17 mouse cellular contexts compared by ENCODE assay signal in genomic region chr9:37027825-37028575, GRCm38 (mm10).
DNase-seq lines count a peak whose midpoint lies in the region; ATAC-seq and TF ChIP-seq lines count a peak whose summit lies in the region.
"Had no signal": no experiment of that assay in that cellular context is flagged by ENCODE, and none has a peak within 500 bp of the region (broad histone marks: within the 10 kb centered on the region; RNA-seq: fewer than 3 reads in every experiment).

No protein-coding gene starts in this region.

- ATAC-seq in forebrain, embryonic 16.5 days = peak; percentile 24
- ATAC-seq in midbrain, embryonic 15.5 days (replicated peaks) = peak; percentile 40; the same call in 1 of the 2 replicates
- ATAC-seq in liver, postnatal 0 days = no peak

- H3K27me3 ChIP-seq in forebrain, embryonic 16.5 days (replicated peaks; ENCODE audit: control insufficient read depth, insufficient read depth, low read length) = no peaks in the 10 kb centered on the region
- H3K27me3 ChIP-seq in midbrain, embryonic 15.5 days (replicated peaks) = no peaks in the 10 kb centered on the region
- H3K27me3 ChIP-seq in liver, postnatal 0 days (ENCODE audit: insufficient read depth, low read length) = no peaks in the 10 kb centered on the region
- H3K27me3 ChIP-seq: embryonic facial prominence, embryonic 15.5 days; heart, embryonic 15.5 days; liver, embryonic 15.5 days had no signal

- H3K36me3 ChIP-seq in forebrain, embryonic 16.5 days (ENCODE audit: control insufficient read depth, insufficient read depth) = no peaks in the 10 kb centered on the region
- H3K36me3 ChIP-seq in midbrain, embryonic 15.5 days (replicated peaks) = no peaks in the 10 kb centered on the region
- no peaks in the 10 kb centered on the region for H3K36me3 ChIP-seq in liver, postnatal 0 days (replicated peaks; ENCODE audit: insufficient read depth, low read length)
- H3K36me3 ChIP-seq: embryonic facial prominence, embryonic 15.5 days; heart, embryonic 15.5 days; limb, embryonic 13.5 days; liver, embryonic 15.5 days had no signal

- H3K4me3 ChIP-seq in forebrain, embryonic 16.5 days (replicated peaks; ENCODE audit: low read length) = no peak overlapping the region
- no peak overlapping the region for H3K4me3 ChIP-seq in midbrain, embryonic 15.5 days
- no peak overlapping the region for H3K4me3 ChIP-seq in liver, postnatal 0 days (ENCODE audit: low read depth, low read length)
- H3K4me3 ChIP-seq: embryonic facial prominence, embryonic 15.5 days; heart, embryonic 15.5 days; limb, embryonic 13.5 days; liver, embryonic 15.5 days had no signal

- H3K9me3 ChIP-seq in forebrain, embryonic 16.5 days (ENCODE audit: control insufficient read depth, low read length) = no peaks in the 10 kb centered on the region
- H3K9me3 ChIP-seq in midbrain, embryonic 15.5 days = no peaks in the 10 kb centered on the region
- H3K9me3 ChIP-seq in liver, postnatal 0 days (ENCODE audit: low read length) = no peaks in the 10 kb centered on the region
- H3K9me3 ChIP-seq: embryonic facial prominence, embryonic 15.5 days; heart, embryonic 15.5 days; limb, embryonic 13.5 days; liver, embryonic 15.5 days had no signal

- no peak for TF ChIP-seq CTCF in liver, postnatal 0 days (IDR thresholded peaks at IDR 0.05; ENCODE audit: low read depth)

- no peak overlapping the region for H3K4me2 ChIP-seq in forebrain, embryonic 16.5 days (ENCODE audit: low read length)
- H3K4me2 ChIP-seq in midbrain, embryonic 15.5 days = no peak overlapping the region
- H3K4me2 ChIP-seq in liver, postnatal 0 days (ENCODE audit: low read depth, low read length) = no peak overlapping the region
- H3K4me2 ChIP-seq: embryonic facial prominence, embryonic 15.5 days; heart, embryonic 15.5 days; limb, embryonic 13.5 days; liver, embryonic 15.5 days had no signal

- H3K9ac ChIP-seq in forebrain, embryonic 16.5 days (replicated peaks; ENCODE audit: low read depth, low read length) = no peak overlapping the region
- H3K9ac ChIP-seq in midbrain, embryonic 15.5 days = no peak overlapping the region
- H3K9ac ChIP-seq in liver, postnatal 0 days (replicated peaks) = no peak overlapping the region
- H3K9ac ChIP-seq: embryonic facial prominence, embryonic 15.5 days; heart, embryonic 15.5 days; limb, embryonic 13.5 days; liver, embryonic 15.5 days had no signal

- DNase-seq in retina, postnatal 1 day = peak; percentile 61
- no peak for DNase-seq in retina, embryonic 14.5 days (ENCODE audit: low spot score)
- no peak for DNase-seq in cerebellum, adult 11-12 months
- no peak for DNase-seq in lung, postnatal 14 days
- DNase-seq in liver, postnatal 0 days = no peak
- DNase-seq: adrenal gland, postnatal 14 days; cerebellum, adult 9-10 months; heart, adult 18-20 months; kidney, adult 18-20 months; kidney, postnatal 10 days; lung, postnatal 36 days had no signal

- WGBS in forebrain, embryonic 16.5 days = 6% methylated on average over 7 of the region's 7 CpGs
- 29% methylated on average over 7 of the region's 7 CpGs for WGBS in midbrain, embryonic 15.5 days
- 76% methylated on average over 7 of the region's 7 CpGs for WGBS in liver, postnatal 0 days (ENCODE audit: insufficient replicate concordance)

- TF ChIP-seq EP300 in liver, postnatal 0 days (IDR thresholded peaks at IDR 0.05; ENCODE audit: low read depth) = no peak

- peak overlapping the region; percentile 23; the same call in 1 of the 2 replicates for H3K27ac ChIP-seq in forebrain, embryonic 16.5 days (ENCODE audit: low read length)
- H3K27ac ChIP-seq in midbrain, embryonic 15.5 days = peak overlapping the region; percentile 48
- no peak overlapping the region for H3K27ac ChIP-seq in liver, postnatal 0 days (ENCODE audit: low read depth)
- H3K27ac ChIP-seq: embryonic facial prominence, embryonic 15.5 days; heart, embryonic 15.5 days; limb, embryonic 13.5 days; liver, embryonic 15.5 days had no signal

- peaks cover 38% of the 10 kb centered on the region for H3K4me1 ChIP-seq in forebrain, embryonic 16.5 days (replicated peaks; ENCODE audit: control insufficient read depth, insufficient read depth, low read length)
- peaks cover 41% of the 10 kb centered on the region for H3K4me1 ChIP-seq in midbrain, embryonic 15.5 days
- no peaks in the 10 kb centered on the region for H3K4me1 ChIP-seq in liver, postnatal 0 days (ENCODE audit: insufficient read depth)
- H3K4me1 ChIP-seq: liver, embryonic 15.5 days had no signal
